Mouse (Mus musculus) forebrain, embryonic 14.5 days (tissue): ENCODE results near the gene Cdh4. TPM values are rescaled to one million over a fixed set of nuclear protein-coding genes. Genes with fewer than 3 reads are reported as not detected.
A peak's percentile ranks its signal among the peaks of the same experiment; 100 is the strongest.

Experiments
- ATAC-seq: fragments of 200-750 bp; cut with Nextera tagmentation; 2 replicates; pipeline ENCODE4 v1.8.0; 2017; ENCODE audit warnings: mild to moderate bottlenecking, moderate library complexity
- DNase-seq: peaks from one replicate; pipeline ENCODE4 v3.0.0-alpha.2; 2015; ENCODE audit warnings: low spot score
- H3K27ac ChIP-seq: fragments of 300-500 bp; sonication (generic); 2 replicates; pipeline ENCODE4 v1.5.1; 2014; ENCODE audit warnings: low read depth, mild to moderate bottlenecking, control low read depth, low read length, moderate library complexity
- H3K27me3 ChIP-seq: fragments of 300-500 bp; sonication (generic); replicated peaks from 2 replicates; pipeline ENCODE4 v1.6.1; 2014; ENCODE audit warnings: low read length, control low read depth, mixed read lengths; ENCODE audit not compliant: control insufficient read depth, insufficient read depth
- H3K36me3 ChIP-seq: fragments of 300-500 bp; sonication (generic); 2 replicates; pipeline ENCODE4 v1.6.1; 2014; ENCODE audit warnings: low read length, control low read depth; ENCODE audit not compliant: control insufficient read depth, insufficient read depth
- H3K4me1 ChIP-seq: fragments of 300-500 bp; sonication (generic); 2 replicates; pipeline ENCODE4 v1.6.1; 2014; ENCODE audit warnings: antibody characterized with exemption, low read length, control low read depth; ENCODE audit not compliant: control insufficient read depth, insufficient read depth
- H3K4me2 ChIP-seq: fragments of 300-500 bp; sonication (generic); 2 replicates; pipeline ENCODE4 v1.6.1; 2014; ENCODE audit warnings: mild to moderate bottlenecking, control low read depth, low read length
- H3K4me3 ChIP-seq: fragments of 300-500 bp; sonication (generic); 2 replicates; pipeline ENCODE4 v1.5.1; 2014; ENCODE audit warnings: low read depth, low read length, control low read depth
- H3K9ac ChIP-seq: fragments of 300-500 bp; sonication (generic); 2 replicates; pipeline ENCODE4 v1.6.1; 2014; ENCODE audit warnings: mild to moderate bottlenecking, low read length, control low read depth, moderate library complexity
- H3K9me3 ChIP-seq: fragments of 300-500 bp; sonication (generic); replicated peaks from 2 replicates; pipeline ENCODE4 v1.6.1; 2016; ENCODE audit warnings: low read length, control low read depth, mixed read lengths; ENCODE audit not compliant: control insufficient read depth
- WGBS: fragments of 180-500 bp; shearing (Covaris S2); extraction: QIAGEN DNeasy Blood & Tissue Kit; methylation state at CpG from one replicate; pipeline ENCODE4 v1.1.7; 2014; 5-methylcytosine and 5-hydroxymethylcytosine counted together
- polyA plus RNA-seq: library from polyadenylated mRNA; unstranded; fragments of >200 nt; fragmentation: Nextera tagmentation; extraction: Ambion mirVana; gene quantifications from 2 replicates; pipeline ENCODE4 v1.2.1, GENCODE M21; 2014

Cdh4 gene
- polyA plus RNA-seq, 1 experiment from 2014 or later: 35.0 TPM

GRCm38 (mm10) chr2:179580415-179580814, 138.2 kb downstream of the Cdh4 start:
- peaks cover 34% of the 10 kb centered on the region for H3K4me1 ChIP-seq
- no peak for DNase-seq
- H3K4me2 ChIP-seq: no peak overlapping the region
- no peaks in the 10 kb centered on the region for H3K9me3 ChIP-seq
- H3K4me3 ChIP-seq: no peak overlapping the region
- H3K36me3 ChIP-seq: no peaks in the 10 kb centered on the region
- 0 out of 2 replicates have a peak overlapping the region, but pooled peaks have one; percentile 9 for H3K27ac ChIP-seq
- no peak for ATAC-seq
- no peak overlapping the region for H3K9ac ChIP-seq
- WGBS: 77% methylated on average over 4 of the region's 4 CpGs
- H3K27me3 ChIP-seq: no peaks in the 10 kb centered on the region

- WGBS: 61% methylated on average over 5 of the region's 5 CpGs
- Histone ChIP-seq H3K27ac (no peak overlapping the region), H3K9ac (no peak overlapping the region), H3K4me1 (peaks cover 36% of the 10 kb centered on the region), H3K27me3 (no peaks in the 10 kb centered on the region), H3K4me3 (no peak overlapping the region), H3K36me3 (no peaks in the 10 kb centered on the region), H3K9me3 (no peaks in the 10 kb centered on the region), H3K4me2 (no peak overlapping the region)
- ATAC-seq: peak; percentile 64; the same call in 1 of the 2 replicates
- DNase-seq: peak; percentile 56
Measured at GRCm38 (mm10) chr2:179581058-179581457, 138.8 kb downstream of the Cdh4 start.

GRCm38 (mm10) chr2:179582966-179583365, 140.7 kb downstream of the Cdh4 start:
- DNase-seq (no peak), ATAC-seq (no peak)
- Histone ChIP-seq H3K36me3 (no peaks in the 10 kb centered on the region), H3K9ac (no peak overlapping the region), H3K4me1 (peaks cover 44% of the 10 kb centered on the region), H3K4me3 (no peak overlapping the region), H3K4me2 (peak overlapping the region; percentile 1; the same call in 1 of the 2 replicates), H3K27ac (no peak overlapping the region), H3K27me3 (no peaks in the 10 kb centered on the region), H3K9me3 (no peaks in the 10 kb centered on the region)
- WGBS: 56% methylated on average over 16 of the region's 16 CpGs

GRCm38 (mm10) chr2:179584672-179585071, 142.4 kb downstream of the Cdh4 start:
- Histone ChIP-seq H3K4me1 (peaks cover 39% of the 10 kb centered on the region), H3K4me2 (no peak overlapping the region), H3K9ac (no peak overlapping the region), H3K27ac (no peak overlapping the region), H3K27me3 (no peaks in the 10 kb centered on the region), H3K9me3 (no peaks in the 10 kb centered on the region), H3K36me3 (no peaks in the 10 kb centered on the region), H3K4me3 (no peak overlapping the region)
- DNase-seq: no peak
- ATAC-seq: no peak
- WGBS: 39% methylated on average over 13 of the region's 13 CpGs

GRCm38 (mm10) chr2:179586436-179586835, 144.2 kb downstream of the Cdh4 start:
- no peak overlapping the region for H3K27ac ChIP-seq
- H3K4me3 ChIP-seq: no peak overlapping the region
- no peak overlapping the region for H3K4me2 ChIP-seq
- H3K27me3 ChIP-seq: no peaks in the 10 kb centered on the region
- H3K36me3 ChIP-seq: no peaks in the 10 kb centered on the region
- peaks cover 32% of the 10 kb centered on the region for H3K4me1 ChIP-seq
- H3K9me3 ChIP-seq: no peaks in the 10 kb centered on the region
- ATAC-seq (no peak; the same call in 1 of the 2 replicates), DNase-seq (no peak)
- H3K9ac ChIP-seq: no peak overlapping the region
- 71% methylated on average over 11 of the region's 11 CpGs for WGBS

GRCm38 (mm10) chr2:179587069-179587468, 144.8 kb downstream of the Cdh4 start:
- H3K4me3 ChIP-seq: no peak overlapping the region
- DNase-seq: no peak
- H3K4me2 ChIP-seq: no peak overlapping the region
- no peaks in the 10 kb centered on the region for H3K36me3 ChIP-seq
- no peak overlapping the region for H3K27ac ChIP-seq
- H3K27me3 ChIP-seq: no peaks in the 10 kb centered on the region
- no peak for ATAC-seq
- 89% methylated on average over 2 of the region's 2 CpGs for WGBS
- no peak overlapping the region for H3K9ac ChIP-seq
- no peaks in the 10 kb centered on the region for H3K9me3 ChIP-seq
- peaks cover 32% of the 10 kb centered on the region for H3K4me1 ChIP-seq

- H3K9me3 ChIP-seq: no peaks in the 10 kb centered on the region
- H3K27me3 ChIP-seq: no peaks in the 10 kb centered on the region
- ATAC-seq (0 out of 2 replicates have a peak, but pooled peaks have one; percentile 52), DNase-seq (no peak)
- no peak overlapping the region for H3K27ac ChIP-seq
- no peak overlapping the region for H3K4me2 ChIP-seq
- 29% methylated on average over 5 of the region's 5 CpGs for WGBS
- peaks cover 3% of the 10 kb centered on the region for H3K4me1 ChIP-seq
- no peaks in the 10 kb centered on the region for H3K36me3 ChIP-seq
- no peak overlapping the region for H3K9ac ChIP-seq
- no peak overlapping the region for H3K4me3 ChIP-seq
Measured at GRCm38 (mm10) chr2:179591661-179592060, 149.4 kb downstream of the Cdh4 start.

GRCm38 (mm10) chr2:179595013-179595412, 152.8 kb downstream of the Cdh4 start:
- no peak overlapping the region for H3K9ac ChIP-seq
- H3K4me2 ChIP-seq: no peak overlapping the region
- H3K27ac ChIP-seq: 0 out of 2 replicates have a peak overlapping the region, but pooled peaks have one; percentile 17
- H3K4me1 ChIP-seq: no peaks in the 10 kb centered on the region; the same call in none of the 2 replicates
- no peaks in the 10 kb centered on the region for H3K9me3 ChIP-seq
- no peaks in the 10 kb centered on the region for H3K36me3 ChIP-seq
- 52% methylated on average over 4 of the region's 4 CpGs for WGBS
- DNase-seq (no peak), ATAC-seq (no peak)
- H3K4me3 ChIP-seq: no peak overlapping the region
- no peaks in the 10 kb centered on the region for H3K27me3 ChIP-seq

GRCm38 (mm10) chr2:179598886-179599285, 156.7 kb downstream of the Cdh4 start:
- H3K36me3 ChIP-seq: no peaks in the 10 kb centered on the region
- no peak overlapping the region for H3K4me3 ChIP-seq
- peak; percentile 41 for DNase-seq
- WGBS: 73% methylated on average over 11 of the region's 11 CpGs
- no peaks in the 10 kb centered on the region for H3K27me3 ChIP-seq
- no peaks in the 10 kb centered on the region for H3K9me3 ChIP-seq
- H3K27ac ChIP-seq: peak overlapping the region; percentile 39; the same call in 1 of the 2 replicates
- no peak; the same call in 1 of the 2 replicates for ATAC-seq
- H3K9ac ChIP-seq: no peak overlapping the region
- H3K4me2 ChIP-seq: no peak overlapping the region
- no peaks in the 10 kb centered on the region; the same call in 1 of the 2 replicates for H3K4me1 ChIP-seq
